Mouse (Mus musculus): ENCODE data around the gene Nckipsd.

- TF ChIP-seq CTCF (IDR thresholded peaks at IDR 0.05; ENCODE audit: low read depth, low read length) (no peak), POLR2A (IDR thresholded peaks at IDR 0.05; ENCODE audit: borderline replicate concordance, low read depth, low read length) (no peak)
Observed at GRCm38 (mm10) chr9:108826700-108827340, 18.7 kb downstream of the Nckipsd start.

Data from bone marrow macrophage, adult 2 months (primary cell).